8 mouse cellular contexts compared by ENCODE assay signal in the genomic region with DNA sequence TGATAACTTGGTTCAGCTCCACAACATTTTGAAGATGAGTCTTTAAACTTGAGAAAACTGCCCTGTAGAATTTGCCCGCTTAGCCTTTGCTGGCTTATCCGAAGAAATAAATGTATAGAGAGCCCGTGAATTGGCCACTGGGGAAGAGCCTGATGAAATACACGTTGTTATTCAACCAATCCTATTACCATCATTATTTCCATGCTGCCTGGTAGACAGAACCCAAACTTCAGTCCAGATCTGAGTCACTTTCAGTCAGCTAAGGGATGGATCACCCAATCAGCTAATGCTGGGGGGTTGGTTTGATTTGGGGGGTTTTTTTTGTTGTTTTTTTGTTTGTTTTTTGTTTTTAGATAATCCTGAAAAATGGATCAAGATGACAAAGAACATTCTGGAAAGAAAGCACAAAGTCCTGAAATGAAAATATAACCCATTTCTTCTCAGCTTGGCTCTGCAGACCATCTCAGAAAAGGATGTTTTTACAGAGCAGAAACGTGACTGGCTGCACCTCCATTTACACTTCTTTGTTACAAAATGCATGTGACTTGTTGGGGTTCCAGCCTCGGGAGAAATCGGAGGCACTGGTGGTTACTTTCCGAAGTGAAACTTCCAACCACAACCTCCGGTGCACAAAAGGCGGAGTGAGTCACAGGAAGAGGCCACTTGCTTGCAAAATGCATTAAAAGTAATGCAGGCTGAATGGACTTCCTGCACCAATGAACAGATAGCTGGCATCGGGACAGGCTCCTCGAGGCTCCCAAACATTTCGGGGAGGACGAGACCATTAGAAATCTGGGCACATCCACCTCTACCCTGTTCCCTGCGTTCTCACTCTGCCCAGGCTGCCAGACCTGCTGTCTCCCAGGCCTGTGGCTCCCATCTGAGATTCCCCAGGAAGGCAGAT.
A peak's percentile ranks its signal among the peaks of the same experiment; 100 is the strongest.
DNase-seq lines count a peak whose midpoint lies in the region; ATAC-seq and TF ChIP-seq lines count a peak whose summit lies in the region.

No protein-coding gene starts in this region.

- H3K27me3 ChIP-seq in kidney, adult 2 months (replicated peaks; ENCODE audit: control insufficient read depth, insufficient read depth, low read length) = no peaks in the 10 kb centered on the region
- no peaks in the 10 kb centered on the region for H3K27me3 ChIP-seq in forebrain, postnatal 0 days (ENCODE audit: insufficient read depth, low read length)
- no peaks in the 10 kb centered on the region for H3K27me3 ChIP-seq in hindbrain, postnatal 0 days (ENCODE audit: insufficient read depth, low read length)
- H3K27me3 ChIP-seq in midbrain, embryonic 11.5 days (ENCODE audit: control insufficient read depth, insufficient read depth, low read length) = no peaks in the 10 kb centered on the region

- TF ChIP-seq CTCF in kidney, adult 2 months (conservative IDR thresholded peaks at IDR 0.05; ENCODE audit: insufficient read depth, insufficient read length, low read depth, low read length) = no peak
- no peak for TF ChIP-seq CTCF in forebrain, postnatal 0 days (IDR thresholded peaks at IDR 0.05; ENCODE audit: low read depth)
- TF ChIP-seq CTCF in hindbrain, postnatal 0 days (IDR thresholded peaks at IDR 0.05; ENCODE audit: low read depth) = no peak

- WGBS in kidney, adult 2 months = 64% methylated on average over 15 of the region's 15 CpGs
- WGBS in forebrain, postnatal 0 days = 45% methylated on average over 15 of the region's 15 CpGs
- WGBS in hindbrain, postnatal 0 days = 50% methylated on average over 15 of the region's 15 CpGs
- WGBS in midbrain, embryonic 11.5 days = 77% methylated on average over 15 of the region's 15 CpGs

- no peaks in the 10 kb centered on the region for H3K4me1 ChIP-seq in kidney, adult 2 months (ENCODE audit: control insufficient read depth, insufficient read depth, low read length)
- H3K4me1 ChIP-seq in forebrain, postnatal 0 days (ENCODE audit: insufficient read depth) = no peaks in the 10 kb centered on the region
- no peaks in the 10 kb centered on the region for H3K4me1 ChIP-seq in hindbrain, postnatal 0 days (ENCODE audit: insufficient read depth, low read length)
- H3K4me1 ChIP-seq in midbrain, embryonic 11.5 days (ENCODE audit: control insufficient read depth, insufficient read depth, low read length) = no peaks in the 10 kb centered on the region; the same call in 1 of the 2 replicates

- peak overlapping the region; percentile 23; the same call in 1 of the 2 replicates for H3K4me2 ChIP-seq in forebrain, postnatal 0 days (ENCODE audit: low read depth)
- peak overlapping the region; percentile 30 for H3K4me2 ChIP-seq in hindbrain, postnatal 0 days (ENCODE audit: low read depth, low read length)
- H3K4me2 ChIP-seq in midbrain, embryonic 11.5 days = no peak overlapping the region

- H3K9ac ChIP-seq in forebrain, postnatal 0 days = peak overlapping the region; percentile 28
- H3K9ac ChIP-seq in hindbrain, postnatal 0 days (replicated peaks; ENCODE audit: low read length) = peak overlapping the region; percentile 4; the same call in 1 of the 2 replicates
- H3K9ac ChIP-seq in midbrain, embryonic 11.5 days (ENCODE audit: low read length) = peak overlapping the region; percentile 43; the same call in 1 of the 2 replicates

- no peak for TF ChIP-seq POLR2A in kidney, adult 2 months (IDR thresholded peaks at IDR 0.05; ENCODE audit: low read depth, low read length)

- peak; percentile 72 for ATAC-seq in forebrain, postnatal 0 days
- peak; percentile 82 for ATAC-seq in hindbrain, postnatal 0 days
- no peak; the same call in 1 of the 2 replicates for ATAC-seq in midbrain, embryonic 11.5 days (ENCODE audit: low FRiP score)

- H3K9me3 ChIP-seq in forebrain, postnatal 0 days (ENCODE audit: low read length) = no peaks in the 10 kb centered on the region
- no peaks in the 10 kb centered on the region for H3K9me3 ChIP-seq in hindbrain, postnatal 0 days (ENCODE audit: low read length)
- no peaks in the 10 kb centered on the region for H3K9me3 ChIP-seq in midbrain, embryonic 11.5 days (ENCODE audit: control insufficient read depth, low read length)

- H3K36me3 ChIP-seq in kidney, adult 2 months (ENCODE audit: control insufficient read depth, insufficient read depth, low read length) = no peaks in the 10 kb centered on the region; the same call in 1 of the 2 replicates
- peaks cover 16% of the 10 kb centered on the region for H3K36me3 ChIP-seq in forebrain, postnatal 0 days (ENCODE audit: insufficient read depth)
- peaks cover 10% of the 10 kb centered on the region; the same call in 1 of the 2 replicates for H3K36me3 ChIP-seq in hindbrain, postnatal 0 days (ENCODE audit: insufficient read depth, low read length)
- no peaks in the 10 kb centered on the region for H3K36me3 ChIP-seq in midbrain, embryonic 11.5 days (ENCODE audit: control insufficient read depth, insufficient read depth, low read length)

- H3K27ac ChIP-seq in kidney, adult 2 months (ENCODE audit: insufficient read depth, low read depth, low read length) = no peak overlapping the region
- peak overlapping the region; percentile 62; the same call in 1 of the 2 replicates for H3K27ac ChIP-seq in forebrain, postnatal 0 days (ENCODE audit: low read depth, low read length)
- H3K27ac ChIP-seq in hindbrain, postnatal 0 days = peak overlapping the region; percentile 79
- H3K27ac ChIP-seq in midbrain, embryonic 11.5 days (ENCODE audit: low read depth, low read length) = no peak overlapping the region

- H3K4me3 ChIP-seq in kidney, adult 2 months (ENCODE audit: insufficient read depth, low read depth, low read length) = no peak overlapping the region
- no peak overlapping the region for H3K4me3 ChIP-seq in forebrain, postnatal 0 days (ENCODE audit: low read depth, low read length)
- H3K4me3 ChIP-seq in hindbrain, postnatal 0 days (ENCODE audit: low read length) = no peak overlapping the region
- H3K4me3 ChIP-seq in midbrain, embryonic 11.5 days (ENCODE audit: low read depth, low read length) = no peak overlapping the region

- peak; percentile 32 for DNase-seq in kidney, adult 2 months
- DNase-seq in kidney, postnatal 25 days = no peak
- DNase-seq in MN1 (ENCODE audit: low spot score) = peak; percentile 55
- peak; percentile 61 for DNase-seq in forebrain, postnatal 0 days
- peak; percentile 81 for DNase-seq in hindbrain, postnatal 0 days (ENCODE audit: low spot score)
- DNase-seq in midbrain, embryonic 11.5 days (ENCODE audit: low spot score, missing footprints) = peak; percentile 70
- peak; percentile 49 to 68 for DNase-seq in thymus, adult 18-20 months
- DNase-seq in embryo, embryonic 11 days = no peak

Comparison
In these comparisons a context has a peak if more than half of its experiments do, and no peak if none do; other contexts are left out.
1. DNase-seq: peak in kidney, adult 2 months (single experiment), MN1 (single experiment), forebrain, postnatal 0 days (single experiment), hindbrain, postnatal 0 days (single experiment), midbrain, embryonic 11.5 days (single experiment) and thymus, adult 18-20 months (2 of 2); none in kidney, postnatal 25 days (0 of 2) and embryo, embryonic 11 days (single experiment).
2. H3K27ac ChIP-seq: peak in forebrain, postnatal 0 days (single experiment) and hindbrain, postnatal 0 days (single experiment); none in kidney, adult 2 months (single experiment) and midbrain, embryonic 11.5 days (single experiment).
3. Peak in every context shown above with its lines, with median percentiles within 50 percentile points of each other: H3K9ac ChIP-seq.